Mouse (Mus musculus): ENCODE results near the gene Klhl4. TPM values are rescaled to one million over a fixed set of nuclear protein-coding genes. Genes with fewer than 3 reads are reported as not detected.

Gene Klhl4
- total RNA-seq (2015) (0.22 and 0.30 TPM in 2 replicates), total RNA-seq (2017) (1.2 TPM in 1 of 2 replicates, not detected in the other)

GRCm38 (mm10) chrX:114473782-114474731 lies at the start of gene Klhl4:
TSS of gene Klhl4 (plus strand) at chrX:114474333.
- peak; percentile 57 for ATAC-seq (replicated peaks; ENCODE audit: poor library complexity)

GRCm38 (mm10) chrX:114484153-114484552 lies 10.0 kb downstream of the Klhl4 start:
- no peak for ATAC-seq (replicated peaks; ENCODE audit: poor library complexity)

GRCm38 (mm10) chrX:114486691-114487090 lies 12.6 kb downstream of the Klhl4 start:
- ATAC-seq (replicated peaks; ENCODE audit: poor library complexity), result no peak

GRCm38 (mm10) chrX:114558141-114558540 lies 84.0 kb downstream of the Klhl4 start:
- no peak for ATAC-seq (replicated peaks; ENCODE audit: poor library complexity)

GRCm38 (mm10) chrX:114582311-114582710 lies 108.2 kb downstream of the Klhl4 start:
- no peak for ATAC-seq (replicated peaks; ENCODE audit: poor library complexity)
